Mouse (Mus musculus): ENCODE measurements around the gene Hoxc10. TPM values are rescaled to one million over a fixed set of nuclear protein-coding genes. Genes with fewer than 3 reads are reported as not detected.
A peak's percentile ranks its signal among the peaks of the same experiment; 100 is the strongest.

The Hoxc10 gene
- polyA plus RNA-seq, 1 experiment from 2014 or later = 0.10 TPM

- WGBS = 1% methylated on average over 27 of the region's 27 CpGs
- Histone ChIP-seq H3K4me3 (no peak overlapping the region), H3K36me3 (no peaks in the 10 kb centered on the region), H3K9me3 (no peaks in the 10 kb centered on the region), H3K4me1 (peaks cover 5% of the 10 kb centered on the region), H3K4me2 (no peak overlapping the region), H3K9ac (no peak overlapping the region), H3K27ac (no peak overlapping the region), H3K27me3 (peaks cover 99% of the 10 kb centered on the region)
- ATAC-seq (ENCODE audit: insufficient number of reproducible peaks, insufficient read depth, low FRiP score, low TSS enrichment, low read depth) = no peak
These were observed 42.9 kb downstream of the Hoxc10 start for GRCm38 (mm10) chr15:103009265-103010111.

GRCm38 (mm10) chr15:103010112-103010846 is 43.7 kb downstream of the Hoxc10 start:
- Histone ChIP-seq H3K4me1 (peaks cover 5% of the 10 kb centered on the region), H3K36me3 (no peaks in the 10 kb centered on the region), H3K27ac (no peak overlapping the region), H3K4me3 (no peak overlapping the region), H3K4me2 (no peak overlapping the region), H3K9ac (no peak overlapping the region), H3K27me3 (peaks cover 99% of the 10 kb centered on the region), H3K9me3 (no peaks in the 10 kb centered on the region)
- no peak for ATAC-seq (ENCODE audit: insufficient number of reproducible peaks, insufficient read depth, low FRiP score, low TSS enrichment, low read depth)
- 2% methylated on average over 31 of the region's 31 CpGs for WGBS

GRCm38 (mm10) chr15:103010847-103011555 is 44.4 kb downstream of the Hoxc10 start:
- peaks cover 99% of the 10 kb centered on the region for H3K27me3 ChIP-seq
- H3K4me2 ChIP-seq = no peak overlapping the region
- no peak overlapping the region for H3K27ac ChIP-seq
- WGBS = 2% methylated on average over 28 of the region's 28 CpGs
- H3K4me3 ChIP-seq = no peak overlapping the region
- no peak for ATAC-seq (ENCODE audit: insufficient number of reproducible peaks, insufficient read depth, low FRiP score, low TSS enrichment, low read depth)
- H3K4me1 ChIP-seq = peaks cover 5% of the 10 kb centered on the region
- no peaks in the 10 kb centered on the region for H3K36me3 ChIP-seq
- no peak overlapping the region for H3K9ac ChIP-seq
- no peaks in the 10 kb centered on the region for H3K9me3 ChIP-seq

GRCm38 (mm10) chr15:103011928-103012486 is 45.4 kb downstream of the Hoxc10 start:
- ATAC-seq (ENCODE audit: insufficient number of reproducible peaks, insufficient read depth, low FRiP score, low TSS enrichment, low read depth) = no peak

GRCm38 (mm10) chr15:103013238-103013984 is 46.8 kb downstream of the Hoxc10 start:
- H3K9me3 ChIP-seq = no peaks in the 10 kb centered on the region
- H3K27ac ChIP-seq = no peak overlapping the region
- H3K27me3 ChIP-seq = peaks cover 99% of the 10 kb centered on the region
- WGBS = 3% methylated on average over 17 of the region's 17 CpGs
- H3K4me1 ChIP-seq = peaks cover 5% of the 10 kb centered on the region
- H3K36me3 ChIP-seq = no peaks in the 10 kb centered on the region
- H3K4me3 ChIP-seq = no peak overlapping the region
- ATAC-seq (ENCODE audit: insufficient number of reproducible peaks, insufficient read depth, low FRiP score, low TSS enrichment, low read depth) = no peak
- no peak overlapping the region for H3K9ac ChIP-seq
- peak overlapping the region; percentile 20; the same call in 1 of the 2 replicates for H3K4me2 ChIP-seq

More at GRCm38 (mm10) chr15:103011928-103012486, 45.4 kb downstream of the Hoxc10 start:
- WGBS = 2% methylated on average over 26 of the region's 26 CpGs
- no peaks in the 10 kb centered on the region for H3K9me3 ChIP-seq
- H3K4me2 ChIP-seq = no peak overlapping the region
- peaks cover 99% of the 10 kb centered on the region for H3K27me3 ChIP-seq
- peaks cover 5% of the 10 kb centered on the region for H3K4me1 ChIP-seq
- no peaks in the 10 kb centered on the region for H3K36me3 ChIP-seq
- H3K4me3 ChIP-seq = no peak overlapping the region
- no peak overlapping the region for H3K9ac ChIP-seq
- no peak overlapping the region for H3K27ac ChIP-seq

GRCm38 (mm10) chr15:103014166-103015008 is 47.8 kb downstream of the Hoxc10 start:
- Histone ChIP-seq H3K36me3 (no peaks in the 10 kb centered on the region), H3K27ac (no peak overlapping the region), H3K9ac (no peak overlapping the region), H3K9me3 (no peaks in the 10 kb centered on the region), H3K4me2 (peak overlapping the region; percentile 20), H3K4me1 (peaks cover 5% of the 10 kb centered on the region), H3K4me3 (peak overlapping the region; percentile 23), H3K27me3 (peaks cover 99% of the 10 kb centered on the region)
- ATAC-seq (ENCODE audit: insufficient number of reproducible peaks, insufficient read depth, low FRiP score, low TSS enrichment, low read depth) = no peak
- 1% methylated on average over 57 of the region's 57 CpGs for WGBS

GRCm38 (mm10) chr15:103015009-103015399 is 48.4 kb downstream of the Hoxc10 start:
- no peak overlapping the region for H3K9ac ChIP-seq
- peaks cover 5% of the 10 kb centered on the region for H3K4me1 ChIP-seq
- no peak for ATAC-seq (ENCODE audit: insufficient number of reproducible peaks, insufficient read depth, low FRiP score, low TSS enrichment, low read depth)
- under 1% methylated on average over 26 of the region's 28 CpGs for WGBS
- H3K4me3 ChIP-seq = peak overlapping the region; percentile 14
- H3K27me3 ChIP-seq = peaks cover 99% of the 10 kb centered on the region
- no peaks in the 10 kb centered on the region for H3K36me3 ChIP-seq
- H3K9me3 ChIP-seq = no peaks in the 10 kb centered on the region
- H3K4me2 ChIP-seq = peak overlapping the region; percentile 18; the same call in 1 of the 2 replicates
- H3K27ac ChIP-seq = no peak overlapping the region

GRCm38 (mm10) chr15:103015406-103016166 is 49.0 kb downstream of the Hoxc10 start:
- Histone ChIP-seq H3K9me3 (no peaks in the 10 kb centered on the region), H3K9ac (no peak overlapping the region), H3K4me1 (peaks cover 5% of the 10 kb centered on the region), H3K4me2 (no peak overlapping the region), H3K27me3 (peaks cover 99% of the 10 kb centered on the region), H3K4me3 (peak overlapping the region; percentile 14; the same call in 1 of the 2 replicates), H3K36me3 (no peaks in the 10 kb centered on the region), H3K27ac (no peak overlapping the region)
- no peak for ATAC-seq (ENCODE audit: insufficient number of reproducible peaks, insufficient read depth, low FRiP score, low TSS enrichment, low read depth)
- 1% methylated on average over 19 of the region's 19 CpGs for WGBS

GRCm38 (mm10) chr15:103018636-103019035 is 52.0 kb downstream of the Hoxc10 start, which contains the start of gene Hoxc4:
TSS of gene Hoxc4 (plus strand) at chr15:103018934.
- Histone ChIP-seq H3K9me3 (no peaks in the 10 kb centered on the region), H3K4me3 (no peak within 1 kb of the TSS), H3K27ac (no peak within 1 kb of the TSS), H3K27me3 (peaks cover 100% of the 10 kb centered on the region), H3K9ac (no peak within 1 kb of the TSS), H3K36me3 (no peaks in the 10 kb centered on the region), H3K4me2 (no peak within 1 kb of the TSS), H3K4me1 (peaks cover 5% of the 10 kb centered on the region)
- ATAC-seq (ENCODE audit: insufficient number of reproducible peaks, insufficient read depth, low FRiP score, low TSS enrichment, low read depth) = no peak
- WGBS = 5% methylated on average over 9 of the region's 9 CpGs

Measured in embryonic facial prominence, embryonic 13.5 days (tissue).